Mouse (Mus musculus) right cerebral cortex, adult 18-20 months (tissue): Measurements from ENCODE around the gene Eif4e.
"Not testable (repeated sequence)": the region's sequence is repeated elsewhere in the genome, so short reads cannot be mapped to it uniquely, and the experiment has no call there.

Experiments
- DNase-seq: peaks from one replicate; pipeline ENCODE4 v3.0.0; 2022; ENCODE audit warnings: mixed read lengths

Eif4e gene

GRCm38 (mm10) chr3:138519218-138519617 lies 6.8 kb upstream of the Eif4e start:
- no peak for DNase-seq

GRCm38 (mm10) chr3:138523956-138524355 lies 2.0 kb upstream of the Eif4e start:
- no peak for DNase-seq

GRCm38 (mm10) chr3:138525494-138525893 lies 485 bp upstream of the Eif4e start:
- no peak for DNase-seq

- peak; percentile 99 for DNase-seq
Observed at GRCm38 (mm10) chr3:138526916-138527666, 1.1 kb downstream of the Eif4e start.

GRCm38 (mm10) chr3:138527667-138528231 lies 1.8 kb downstream of the Eif4e start:
- peak; percentile 37 for DNase-seq

- no peak for DNase-seq
Observed at GRCm38 (mm10) chr3:138528265-138528664, 2.3 kb downstream of the Eif4e start.

GRCm38 (mm10) chr3:138530578-138531478 lies 4.8 kb downstream of the Eif4e start:
- DNase-seq, result no peak

- no peak for DNase-seq
Observed at GRCm38 (mm10) chr3:138531479-138532181, 5.7 kb downstream of the Eif4e start.

GRCm38 (mm10) chr3:138532764-138533163 lies 6.8 kb downstream of the Eif4e start:
- DNase-seq, result no peak

GRCm38 (mm10) chr3:138536031-138536430 lies 10.1 kb downstream of the Eif4e start:
- DNase-seq, result no peak

GRCm38 (mm10) chr3:138542621-138543020 lies 16.6 kb downstream of the Eif4e start:
- DNase-seq, result no peak

- no peak for DNase-seq
Observed at GRCm38 (mm10) chr3:138544117-138544516, 18.1 kb downstream of the Eif4e start.

- DNase-seq, result peak; percentile 39
Observed at GRCm38 (mm10) chr3:138546678-138547077, 20.7 kb downstream of the Eif4e start.

GRCm38 (mm10) chr3:138549045-138549444 lies 23.1 kb downstream of the Eif4e start:
- DNase-seq, result no peak

GRCm38 (mm10) chr3:138550336-138551123 lies 24.6 kb downstream of the Eif4e start:
- DNase-seq, result no peak

GRCm38 (mm10) chr3:138555279-138555678 lies 29.3 kb downstream of the Eif4e start:
- not testable (repeated sequence) for DNase-seq

GRCm38 (mm10) chr3:138558529-138558928 lies 32.5 kb downstream of the Eif4e start:
- no peak for DNase-seq

GRCm38 (mm10) chr3:138560242-138560641 lies 34.3 kb downstream of the Eif4e start:
- DNase-seq, result no peak

- no peak for DNase-seq
Observed at GRCm38 (mm10) chr3:138560886-138561285, 34.9 kb downstream of the Eif4e start.

- no peak for DNase-seq
Observed at GRCm38 (mm10) chr3:138578867-138579266, 52.9 kb downstream of the Eif4e start.

GRCm38 (mm10) chr3:138586213-138586612 lies 60.2 kb downstream of the Eif4e start:
- no peak for DNase-seq

GRCm38 (mm10) chr3:138587137-138587536 lies 61.2 kb downstream of the Eif4e start:
- no peak for DNase-seq
